Mouse (Mus musculus): Measurements from ENCODE around the gene Triap1.
"Not testable (repeated sequence)": the region's sequence is repeated elsewhere in the genome, so short reads cannot be mapped to it uniquely, and the experiment has no call there.

The Triap1 gene

DNA sequence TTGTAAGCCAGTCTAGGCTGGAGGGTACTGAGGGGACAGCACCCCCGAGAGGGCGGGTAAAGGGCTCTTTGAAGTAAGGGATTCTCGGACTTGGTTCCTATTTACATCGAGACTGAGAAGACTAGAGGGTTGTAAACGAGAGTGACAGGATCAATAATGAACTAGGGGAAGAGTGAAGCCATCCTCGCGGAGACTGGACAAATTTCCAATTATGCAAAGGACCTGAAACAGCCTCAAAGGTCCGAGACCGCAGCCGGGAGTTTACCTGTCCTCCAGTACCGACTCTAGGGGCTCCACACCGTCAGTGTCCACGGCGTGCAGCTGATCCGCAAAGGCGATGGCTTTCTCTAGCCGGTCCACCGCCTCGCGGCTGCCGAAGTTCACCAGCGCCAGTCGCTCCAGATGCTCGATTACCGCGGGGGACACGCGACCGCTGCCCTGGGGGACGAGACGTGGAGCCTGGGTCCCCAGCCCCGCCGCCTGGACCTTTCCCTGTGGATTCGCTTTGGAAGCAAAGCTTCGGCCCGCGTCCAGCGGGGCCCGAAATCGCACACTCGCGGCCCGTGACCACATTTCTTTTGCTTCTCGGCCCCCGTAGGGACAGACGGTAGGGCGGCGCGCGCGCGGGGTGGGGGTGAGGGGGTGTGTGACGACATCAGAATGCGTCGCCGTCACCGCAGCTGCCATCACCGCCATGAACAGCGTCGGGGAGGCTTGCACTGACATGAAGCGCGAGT, at the start of gene Triap1, which contains the start of gene Gatc:
TSS of gene Triap1 (plus strand) at position 649 of the 737 bp plus-strand sequence.
TSS of gene Gatc (minus strand) at position 602 of the 737 bp plus-strand sequence.
- in situ Hi-C loops (cut with MboI, MseI) = no loop called here

DNA sequence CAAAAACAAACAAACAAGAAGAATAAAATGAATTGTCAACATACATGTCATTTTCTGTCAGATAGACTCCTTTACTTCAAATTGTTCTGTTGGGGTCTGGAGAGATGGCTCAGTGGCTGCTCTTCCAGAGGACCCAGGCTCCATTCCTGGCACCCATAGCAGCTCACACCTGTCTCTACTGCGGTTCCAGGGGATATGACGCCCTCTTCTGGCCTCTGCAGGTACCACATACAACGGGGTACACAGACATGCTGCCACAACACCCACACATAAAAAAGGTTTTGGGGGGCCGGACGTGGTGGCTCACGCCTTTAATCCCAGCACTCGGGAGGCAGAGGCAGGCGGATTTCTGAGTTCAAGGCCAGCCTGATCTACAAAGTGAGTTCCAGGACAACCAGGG, 46.9 kb upstream of the Triap1 start:
- in situ Hi-C loops (cut with MboI, MseI) = no loop called here

DNA sequence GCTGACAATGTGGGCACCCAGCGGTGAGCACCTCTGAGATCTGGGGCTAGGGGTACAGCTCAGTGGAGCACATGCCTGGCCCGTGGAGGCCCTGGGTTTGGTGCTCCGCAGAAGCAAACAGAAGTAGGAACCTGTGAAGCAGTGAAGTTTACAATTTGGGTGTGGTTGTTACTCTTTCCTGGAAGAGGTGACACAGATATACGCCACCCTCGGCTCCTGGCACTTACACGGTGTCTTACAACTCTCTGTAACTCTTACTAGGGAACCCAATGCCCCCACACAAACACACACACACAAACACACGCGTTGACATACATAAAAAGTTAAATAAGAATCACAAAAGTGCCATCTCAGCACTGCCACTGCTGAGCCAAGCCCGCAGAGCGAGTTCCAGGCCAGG, 44.7 kb upstream of the Triap1 start:
- in situ Hi-C loops (cut with MboI, MseI) = no loop called here

DNA sequence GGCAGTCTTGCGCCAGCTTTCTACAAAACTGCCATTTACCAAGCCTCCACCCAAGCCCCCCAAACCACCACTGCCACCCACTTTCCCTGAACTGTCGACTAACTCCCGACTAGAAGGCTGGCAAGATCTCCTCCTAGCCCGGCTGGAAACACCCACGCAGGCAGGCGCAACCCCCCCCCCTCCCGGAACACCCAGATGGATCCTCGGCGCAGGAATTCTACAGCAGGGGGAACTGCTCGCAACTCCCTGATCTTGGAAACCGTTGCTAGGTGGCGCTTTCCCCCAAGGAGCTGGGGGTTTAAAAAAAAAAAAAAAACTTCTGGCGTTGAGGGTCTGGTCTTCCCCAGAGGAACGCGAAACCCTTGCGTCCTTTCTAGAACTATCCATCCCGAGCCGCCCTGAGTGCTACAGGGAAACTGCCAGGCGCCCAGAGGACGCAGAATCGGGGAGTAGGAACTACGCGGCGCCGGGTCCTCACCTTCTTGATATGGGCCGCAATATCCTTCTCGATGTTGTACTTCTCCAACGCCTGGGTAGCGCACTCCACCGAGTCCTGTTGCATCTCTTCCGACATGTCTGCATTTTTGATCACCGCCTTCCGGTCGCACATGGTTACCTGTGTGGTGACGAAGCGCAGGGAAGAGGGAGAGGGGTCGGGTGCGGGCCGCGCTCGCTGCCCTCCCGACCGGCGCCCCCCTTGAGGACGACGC, 40.8 kb upstream of the Triap1 start:
- in situ Hi-C loops (cut with MboI, MseI) = no loop called here

DNA sequence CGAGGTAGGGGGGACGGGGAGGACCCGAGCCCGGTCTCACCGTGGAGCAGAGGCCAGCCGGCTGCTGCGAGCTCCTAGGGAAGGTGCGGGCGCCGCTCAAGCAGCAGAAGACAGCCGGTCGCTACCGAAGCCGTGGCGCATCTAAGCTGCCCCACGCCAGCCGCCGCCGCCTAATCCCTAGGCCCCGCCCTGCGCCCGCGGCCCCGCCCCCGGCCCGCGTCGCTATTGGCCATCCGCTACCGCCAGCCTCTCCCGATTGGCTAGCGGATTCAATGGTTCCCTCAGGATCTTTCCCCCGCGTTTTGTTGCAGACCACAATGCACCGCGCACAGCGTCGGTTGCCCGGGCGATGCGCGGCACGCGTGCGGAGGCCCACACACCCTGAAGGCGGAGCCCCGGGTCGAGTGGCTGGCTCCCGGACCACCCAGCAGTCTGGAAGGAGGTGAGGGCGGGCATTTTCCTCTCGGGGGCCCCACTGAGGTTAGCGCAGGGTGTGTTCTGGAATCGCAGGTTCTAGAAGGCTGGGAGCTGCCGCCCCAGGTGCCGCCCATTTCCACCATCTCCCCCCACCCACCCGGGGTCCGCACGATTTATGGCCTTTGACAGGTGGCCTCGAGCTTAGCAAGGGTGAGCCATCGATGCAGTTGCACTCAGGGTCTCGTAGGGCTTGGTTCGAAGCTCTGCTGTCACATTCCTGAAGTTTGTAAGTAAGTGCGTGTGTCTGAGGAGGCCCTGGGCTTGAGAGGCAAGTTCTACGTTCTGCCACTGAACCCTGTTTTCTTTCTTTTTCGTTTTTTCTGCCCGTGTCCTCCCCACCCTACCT, 40.0 kb upstream of the Triap1 start, which contains the start of gene Dynll1:
TSS of gene Dynll1 (minus strand) at position 208 of the 823 bp plus-strand sequence.
- in situ Hi-C loops (cut with MboI, MseI) = no loop called here

DNA sequence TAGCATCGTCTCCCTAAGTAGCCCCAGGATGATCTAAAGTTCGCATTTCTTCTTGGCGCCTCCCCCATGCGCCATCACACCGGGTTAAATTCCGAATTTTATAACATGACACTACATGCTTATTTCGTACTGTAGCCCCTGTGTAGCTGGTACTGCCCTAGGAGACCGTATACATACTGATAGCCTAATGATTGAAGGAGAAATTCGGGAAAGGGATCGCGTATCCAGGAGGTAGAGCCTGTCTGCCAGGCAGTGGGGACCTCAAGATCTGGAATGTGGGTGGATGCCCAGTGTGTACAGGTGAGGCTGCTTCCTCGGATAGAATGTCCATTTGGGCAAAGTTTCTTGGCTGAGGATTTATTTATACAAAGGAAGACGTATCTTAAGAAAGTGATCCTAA, 39.4 kb upstream of the Triap1 start:
- in situ Hi-C loops (cut with MboI, MseI) = no loop called here

DNA sequence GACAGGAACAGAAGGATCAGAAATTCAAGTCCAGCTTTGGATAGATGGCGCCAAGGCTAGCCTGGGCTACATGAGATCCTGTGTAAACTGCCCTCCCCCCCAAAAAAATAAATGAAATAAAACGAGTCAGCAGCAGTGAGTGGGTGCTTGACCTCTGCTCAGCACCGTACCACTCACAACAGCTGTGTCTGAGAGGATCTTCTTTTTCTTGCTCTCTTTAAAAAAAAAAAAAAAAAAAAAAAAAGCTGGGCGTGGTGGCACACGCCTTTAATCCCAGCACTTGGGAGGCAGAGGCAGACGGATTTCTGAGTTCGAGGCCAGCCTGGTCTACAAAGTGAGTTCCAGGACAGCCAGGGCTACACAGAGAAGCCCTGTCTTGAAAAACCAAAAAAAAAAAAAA, 38.8 kb upstream of the Triap1 start:
- in situ Hi-C loops (cut with MboI, MseI) = not testable (repeated sequence)

DNA sequence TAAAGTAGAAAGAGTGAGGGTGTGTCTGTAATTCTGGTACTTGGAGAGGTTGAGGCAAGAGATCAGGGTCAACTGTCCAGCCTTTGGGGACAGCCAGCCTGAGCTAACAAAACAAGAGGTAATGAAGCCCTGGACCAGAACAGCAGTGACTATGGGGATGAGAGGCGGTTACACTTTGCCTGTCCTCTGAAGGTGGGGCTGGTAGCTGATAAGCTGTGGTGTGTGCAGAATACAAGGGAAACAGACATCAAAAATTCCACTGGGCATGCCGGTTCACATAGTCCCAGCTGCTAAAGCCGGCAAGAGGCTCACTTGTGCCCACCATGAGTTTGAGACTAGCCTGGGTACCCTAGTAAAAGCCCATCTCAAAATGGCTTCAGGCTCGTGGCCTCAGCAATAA, 28.7 kb upstream of the Triap1 start:
- in situ Hi-C loops (cut with MboI, MseI) = no loop called here

DNA sequence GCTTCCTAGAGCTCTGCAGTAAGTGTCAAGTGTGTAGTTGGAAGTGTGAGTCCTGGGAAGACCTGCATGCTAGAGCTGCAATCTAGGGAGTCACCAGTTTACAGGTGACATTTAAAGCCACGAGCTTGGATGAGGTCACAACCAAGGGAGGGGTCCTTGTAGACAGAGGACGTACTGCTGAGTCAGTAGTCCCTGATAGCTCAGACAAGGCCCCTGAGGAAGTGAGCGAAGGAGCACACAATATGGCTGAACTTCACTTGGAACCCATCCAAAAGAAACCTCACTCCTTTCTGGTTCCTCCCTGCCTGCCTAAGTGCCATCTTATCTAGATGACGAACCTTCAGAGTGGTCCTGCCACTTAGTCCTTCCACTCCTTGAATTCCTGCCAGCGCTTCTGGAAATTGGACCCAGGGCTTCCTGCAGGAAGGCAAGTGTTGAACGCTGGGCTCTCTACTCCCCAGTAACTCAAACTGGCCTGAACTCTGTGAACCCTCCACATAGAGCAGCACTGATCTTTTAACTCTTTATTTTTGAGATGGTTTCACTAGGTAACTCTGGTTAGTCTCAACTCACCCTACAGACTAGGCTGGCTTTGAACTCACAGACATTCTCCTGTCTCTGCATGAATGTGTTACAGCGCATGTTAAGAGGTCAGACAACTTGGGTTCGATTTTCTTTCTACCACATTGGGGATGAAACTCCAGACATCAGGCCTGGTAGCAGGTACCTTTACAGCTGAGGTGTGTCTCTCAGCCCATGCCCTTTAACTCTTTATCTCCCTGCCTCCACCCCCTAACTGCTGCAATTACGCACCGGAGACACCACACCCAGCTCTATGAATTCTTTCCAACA, 28.0 kb upstream of the Triap1 start:
- in situ Hi-C loops (cut with MboI, MseI) = no loop called here

DNA sequence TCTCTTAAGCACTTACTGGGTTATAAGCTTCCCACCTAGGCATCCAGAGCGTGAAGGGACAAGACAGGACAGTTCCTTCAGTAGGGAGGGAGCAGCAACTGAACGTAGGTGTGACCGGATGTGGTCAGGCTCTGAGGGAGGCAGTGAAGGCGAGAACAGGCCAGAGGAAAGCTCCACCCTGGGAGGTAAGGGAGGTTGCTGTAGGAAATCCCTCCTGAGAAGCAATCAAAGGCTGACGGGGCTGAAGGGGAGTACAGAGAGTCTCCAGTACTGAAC, 27.4 kb upstream of the Triap1 start:
- in situ Hi-C loops (cut with MboI, MseI) = no loop called here

DNA sequence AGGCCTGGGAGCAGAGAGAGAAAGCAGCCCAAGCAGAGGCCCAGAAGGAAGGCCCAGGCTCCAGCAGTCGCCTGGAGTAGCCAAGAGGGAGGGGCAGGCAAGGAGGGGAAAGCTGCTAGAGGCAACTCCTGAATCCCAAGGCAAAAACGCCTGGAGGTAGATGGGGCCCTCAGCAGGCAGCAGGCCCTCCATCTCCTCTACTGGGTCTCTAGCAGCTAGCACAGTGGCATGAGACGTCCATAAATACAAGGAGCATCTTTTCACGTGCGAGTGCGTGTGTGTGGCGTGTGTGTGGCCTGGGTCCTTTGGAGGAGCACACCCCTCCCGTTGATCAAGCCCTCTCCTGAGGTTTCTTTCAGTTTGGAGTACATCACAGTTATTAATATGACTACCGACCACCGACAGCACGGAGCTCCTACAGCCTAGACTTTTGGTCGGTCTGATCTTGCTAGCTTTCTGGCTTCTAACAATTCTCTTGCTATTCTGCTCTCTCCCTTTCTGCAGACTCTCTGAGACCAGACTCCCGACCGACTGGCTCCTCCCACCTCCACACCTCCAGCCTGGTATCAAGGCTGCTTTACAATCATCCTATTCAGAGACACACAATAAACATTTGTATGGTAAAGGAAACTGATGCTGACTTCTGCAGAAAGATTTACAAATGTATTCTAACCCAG, 23.9 kb upstream of the Triap1 start:
- in situ Hi-C loops (cut with MboI, MseI) = no loop called here

DNA sequence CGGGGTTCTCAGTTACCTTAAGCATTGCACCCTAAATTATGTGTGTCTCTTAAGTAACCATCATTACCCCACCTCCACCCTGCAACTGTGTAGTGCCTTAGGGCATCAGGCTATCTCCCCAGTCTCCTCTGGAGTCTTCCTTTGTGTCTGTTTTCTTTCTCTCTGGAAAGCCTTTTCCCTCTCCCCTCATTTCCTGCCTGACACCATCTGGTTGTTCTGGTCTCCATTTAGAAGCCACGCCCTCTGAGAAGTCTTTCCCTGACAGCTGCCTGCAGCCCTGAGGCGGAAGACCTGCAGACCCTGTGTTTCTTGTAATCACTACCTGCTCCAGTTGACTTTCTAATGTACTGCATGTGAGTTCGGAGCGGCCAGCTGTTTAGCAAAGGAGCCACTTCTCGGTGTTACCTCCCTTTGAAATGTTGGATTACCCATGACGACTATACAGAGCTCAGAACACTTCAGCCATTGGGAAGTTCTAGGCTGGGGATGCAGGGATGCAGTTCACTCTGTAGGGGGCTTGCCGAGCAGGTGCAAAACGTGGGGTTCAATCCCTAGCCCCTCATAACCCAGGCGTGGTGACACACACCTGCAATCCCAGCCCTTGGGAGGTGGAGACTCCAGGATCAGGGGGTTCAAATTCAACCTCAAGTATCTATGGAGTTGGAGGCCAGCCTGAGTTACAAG, 23.2 kb upstream of the Triap1 start:
- in situ Hi-C loops (cut with MboI, MseI) = no loop called here

DNA sequence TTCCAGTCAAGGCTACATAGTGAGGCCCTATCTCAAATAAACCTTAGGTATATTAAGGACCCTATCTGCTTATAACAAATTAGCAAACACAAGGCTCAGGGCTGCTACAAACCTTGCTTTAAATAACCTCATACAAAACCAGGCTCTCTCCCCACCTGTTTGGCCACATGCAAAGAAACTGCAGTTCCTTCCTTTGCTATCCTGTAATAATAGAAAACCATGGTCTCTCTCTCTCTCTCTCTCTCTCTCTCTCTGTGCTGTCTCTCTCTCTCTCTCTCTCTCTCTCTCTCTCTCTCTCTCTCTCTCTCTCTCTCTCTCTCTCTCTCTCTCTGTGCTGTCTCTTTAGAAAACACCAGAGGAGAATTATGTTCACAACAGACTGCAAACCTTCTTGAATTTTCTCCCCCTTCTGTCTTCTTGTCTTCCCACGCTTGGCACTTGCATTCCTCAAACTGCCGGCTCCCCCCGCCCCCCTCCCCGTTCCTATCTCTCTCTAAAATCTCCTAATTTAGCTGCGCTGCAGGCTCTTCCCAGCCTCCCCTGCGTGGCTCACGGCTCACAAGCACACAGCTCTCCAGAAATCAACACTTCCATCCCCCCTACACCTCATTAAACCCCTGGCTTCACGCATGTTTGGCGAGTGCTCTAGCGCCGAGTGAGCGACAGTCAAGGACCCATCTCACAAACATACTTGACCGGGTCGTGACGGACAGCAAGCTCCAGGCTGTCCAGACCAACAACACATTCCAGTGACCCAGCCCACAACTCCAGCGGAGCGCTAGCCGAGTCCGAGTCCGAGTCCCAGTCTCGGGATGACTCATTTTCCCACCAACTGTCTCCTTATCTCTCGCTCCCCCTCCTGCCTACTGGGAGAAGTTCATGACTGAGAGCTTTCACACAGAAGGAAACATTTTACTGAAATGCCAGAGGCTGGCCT, 21.8 kb upstream of the Triap1 start:
- in situ Hi-C loops (cut with MboI, MseI) = no loop called here

DNA sequence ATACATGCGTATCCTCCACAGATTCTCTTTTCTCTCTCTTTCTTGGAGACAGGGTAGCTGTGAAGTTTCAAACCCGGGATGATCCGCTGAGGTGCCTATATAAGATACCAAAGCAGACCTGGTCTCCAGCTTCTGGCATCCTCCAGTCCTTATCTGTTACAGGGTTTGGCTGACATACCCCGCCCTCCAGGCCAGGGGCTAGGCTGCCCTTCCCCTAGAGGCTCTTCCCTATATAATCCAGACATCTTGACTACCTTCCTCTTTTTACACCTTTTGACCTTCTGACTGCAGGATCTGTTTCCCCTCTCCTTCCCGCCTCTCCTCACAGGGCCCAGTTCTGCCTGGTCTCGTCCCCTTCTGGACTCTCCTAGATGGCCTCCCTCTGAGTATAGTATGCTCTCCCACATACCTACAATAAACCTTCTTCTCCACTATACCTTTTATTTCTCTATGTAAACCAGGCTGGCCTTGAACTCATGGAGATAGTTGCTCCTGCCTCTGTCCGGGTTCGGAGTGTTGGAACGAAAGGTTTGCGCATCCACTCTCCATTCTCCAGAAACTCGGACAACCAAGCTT, 14.7 kb upstream of the Triap1 start:
- in situ Hi-C loops (cut with MboI, MseI) = no loop called here

DNA sequence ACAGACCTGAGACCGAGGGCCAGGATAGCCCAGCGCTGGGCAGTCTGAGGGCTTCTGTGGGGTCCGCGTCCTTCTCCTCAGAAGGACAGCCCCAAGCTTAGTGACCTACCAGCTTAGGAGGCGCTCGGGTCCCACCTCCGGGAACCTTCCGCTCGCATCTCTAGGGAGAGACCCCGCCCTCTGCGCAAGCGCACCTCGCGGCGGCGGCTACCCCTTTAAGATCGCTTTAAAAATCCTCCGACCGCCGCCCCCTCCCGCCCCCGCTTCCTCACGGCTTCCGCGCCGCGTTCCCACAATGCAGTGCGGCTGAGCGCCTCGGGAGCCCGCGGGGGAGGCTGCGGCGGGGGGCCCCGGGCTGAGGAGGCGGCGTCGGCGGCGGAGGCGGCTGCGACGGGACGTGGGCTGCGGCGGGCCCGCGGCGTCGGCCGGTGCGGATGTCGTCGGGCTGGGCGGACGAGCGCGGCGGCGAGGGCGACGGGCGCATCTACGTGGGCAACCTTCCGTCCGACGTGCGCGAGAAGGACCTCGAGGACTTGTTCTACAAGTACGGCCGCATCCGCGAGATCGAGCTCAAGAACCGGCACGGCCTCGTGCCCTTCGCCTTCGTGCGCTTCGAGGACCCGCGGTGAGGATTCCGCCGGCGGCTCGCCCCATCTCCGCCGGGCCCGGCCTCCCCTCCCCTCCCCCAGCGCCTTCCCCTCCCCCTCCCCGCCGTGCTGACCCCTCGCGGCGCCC, 14.0 kb upstream of the Triap1 start, which contains the start of gene Srsf9:
TSS of gene Srsf9 (plus strand) at position 303 of the 735 bp plus-strand sequence.
- in situ Hi-C loops (cut with MboI, MseI) = no loop called here

DNA sequence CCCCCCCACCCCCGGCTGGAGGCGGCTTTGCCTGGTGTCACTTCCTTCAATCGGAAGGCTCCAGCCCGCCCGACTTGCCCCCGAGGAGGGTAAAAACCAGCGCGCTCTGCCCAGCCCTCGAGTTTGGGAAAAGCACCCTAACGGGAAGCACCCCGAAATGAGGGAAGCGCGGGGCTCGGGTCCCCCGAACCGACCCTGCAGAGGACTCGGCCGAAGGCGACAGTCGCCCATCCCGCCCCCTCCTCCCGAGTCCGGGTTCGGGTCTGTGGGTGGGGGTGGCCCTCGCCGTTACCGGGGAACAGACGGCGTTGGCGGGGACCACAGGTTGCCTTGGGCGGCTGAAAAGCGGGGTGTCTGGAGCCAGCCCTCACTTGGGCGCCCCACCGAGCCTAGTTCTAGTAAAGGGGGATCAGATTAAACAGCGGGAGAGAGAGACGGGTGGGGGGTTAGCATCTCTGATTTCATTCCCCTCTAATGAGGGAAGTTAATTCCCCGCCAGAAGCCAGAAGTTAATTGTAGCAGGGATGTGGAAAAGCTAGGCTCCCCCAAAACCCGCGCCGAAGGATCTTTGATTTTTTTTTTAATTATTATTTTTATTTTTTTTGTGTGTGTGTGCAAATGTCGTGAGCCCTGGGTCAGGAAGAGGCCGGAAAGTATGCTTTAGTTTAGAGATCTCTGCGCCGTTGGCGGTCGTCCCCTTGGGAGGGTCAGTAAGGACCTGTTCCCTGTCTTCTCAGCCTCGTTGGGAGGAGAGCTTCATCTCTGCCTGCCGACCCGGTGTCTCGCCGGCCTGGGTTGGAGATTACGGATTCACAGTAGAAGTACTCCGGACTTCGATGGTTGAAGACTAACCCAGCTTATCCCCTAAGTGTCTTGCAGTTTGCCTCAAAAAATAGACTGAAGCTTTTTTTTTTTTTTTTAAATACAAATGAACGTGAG, 13.1 kb upstream of the Triap1 start:
- in situ Hi-C loops (cut with MboI, MseI) = no loop called here

DNA sequence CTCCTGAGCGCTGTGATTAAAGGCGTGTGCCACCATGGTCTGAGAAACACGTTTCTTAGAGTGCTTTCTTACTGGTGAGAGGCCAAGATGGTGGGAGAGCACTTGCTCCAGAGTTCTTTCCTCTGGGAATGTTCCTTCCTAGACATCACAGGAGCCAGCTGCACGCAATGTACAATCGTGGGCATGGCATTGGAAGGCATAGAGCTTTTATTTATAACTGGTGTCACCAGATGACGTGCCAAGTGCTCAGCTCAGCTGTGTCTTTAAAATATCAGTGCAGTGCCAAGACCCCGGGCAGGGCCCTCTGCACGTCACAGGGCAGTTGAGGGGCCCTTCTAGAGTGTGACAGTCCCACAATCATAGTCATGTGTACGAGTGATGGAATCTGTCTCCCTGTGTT, 10.1 kb upstream of the Triap1 start:
- in situ Hi-C loops (cut with MboI, MseI) = no loop called here
